Mouse (Mus musculus): ENCODE measurements at regions not wholly inside any gene's neighbourhood (a gene's known extent, or its start where the extent isn't known, plus 50 kb on each side); places are given as distances from the start of the nearest gene placed in this dataset.
"Not testable (repeated sequence)": the region's sequence is repeated elsewhere in the genome, so short reads cannot be mapped to it uniquely, and the experiment has no call there.

GRCm38 (mm10) chr16:55589382-55589956 is 249.2 kb downstream of the Nfkbiz start:
- no peaks in the 10 kb centered on the region for H3K4me1 ChIP-seq (replicated peaks; ENCODE audit: control insufficient read depth, insufficient read depth)
- no peaks in the 10 kb centered on the region for H3K27me3 ChIP-seq (ENCODE audit: control insufficient read depth, insufficient read depth, low read length)
- H3K9ac ChIP-seq (ENCODE audit: low read length) = no peak overlapping the region
- no peak overlapping the region for H3K4me3 ChIP-seq (ENCODE audit: low read depth, low read length)
- TF ChIP-seq EP300 (optimal IDR thresholded peaks at IDR 0.05) = no peak
- no peak for TF ChIP-seq CTCF (IDR thresholded peaks at IDR 0.05; ENCODE audit: low read depth)
- no peak for DNase-seq (ENCODE audit: low spot score)
- no peaks in the 10 kb centered on the region for H3K9me3 ChIP-seq (ENCODE audit: control insufficient read depth, low read length)
- H3K27ac ChIP-seq (replicated peaks) = no peak overlapping the region
- no peak for ATAC-seq (ENCODE audit: low FRiP score, low TSS enrichment)
- WGBS = 74% methylated on average over 1 of the region's 1 CpGs
- H3K36me3 ChIP-seq (ENCODE audit: control insufficient read depth, insufficient read depth, low read length) = no peaks in the 10 kb centered on the region
- H3K4me2 ChIP-seq (replicated peaks; ENCODE audit: low read depth) = no peak overlapping the region

GRCm38 (mm10) chr16:55587138-55587537 is 251.6 kb downstream of the Nfkbiz start:
- no peak overlapping the region for H3K4me3 ChIP-seq (ENCODE audit: low read depth, low read length)
- ATAC-seq (ENCODE audit: low FRiP score, low TSS enrichment) (no peak), DNase-seq (ENCODE audit: low spot score) (no peak)
- H3K4me2 ChIP-seq (replicated peaks; ENCODE audit: low read depth) = no peak overlapping the region
- WGBS = 72% methylated on average over 6 of the region's 6 CpGs
- TF ChIP-seq EP300 (optimal IDR thresholded peaks at IDR 0.05) = no peak
- TF ChIP-seq CTCF (IDR thresholded peaks at IDR 0.05; ENCODE audit: low read depth) = no peak
- no peak overlapping the region for H3K27ac ChIP-seq (replicated peaks)
- H3K4me1 ChIP-seq (replicated peaks; ENCODE audit: control insufficient read depth, insufficient read depth) = 0 out of 2 replicates have a peak, but pooled peaks cover 2% of the 10 kb centered on the region
- no peaks in the 10 kb centered on the region for H3K27me3 ChIP-seq (ENCODE audit: control insufficient read depth, insufficient read depth, low read length)
- H3K9ac ChIP-seq (ENCODE audit: low read length) = no peak overlapping the region
- H3K36me3 ChIP-seq (ENCODE audit: control insufficient read depth, insufficient read depth, low read length) = no peaks in the 10 kb centered on the region
- H3K9me3 ChIP-seq (ENCODE audit: control insufficient read depth, low read length) = no peaks in the 10 kb centered on the region

- Histone ChIP-seq H3K4me2 (replicated peaks; ENCODE audit: low read depth) (no peak overlapping the region), H3K4me3 (ENCODE audit: low read depth, low read length) (no peak overlapping the region), H3K4me1 (replicated peaks; ENCODE audit: control insufficient read depth, insufficient read depth) (0 out of 2 replicates have a peak, but pooled peaks cover 2% of the 10 kb centered on the region), H3K36me3 (ENCODE audit: control insufficient read depth, insufficient read depth, low read length) (no peaks in the 10 kb centered on the region), H3K27me3 (ENCODE audit: control insufficient read depth, insufficient read depth, low read length) (no peaks in the 10 kb centered on the region), H3K27ac (replicated peaks) (no peak overlapping the region), H3K9me3 (ENCODE audit: control insufficient read depth, low read length) (no peaks in the 10 kb centered on the region), H3K9ac (ENCODE audit: low read length) (no peak overlapping the region)
- ATAC-seq (ENCODE audit: low FRiP score, low TSS enrichment) (no peak), DNase-seq (ENCODE audit: low spot score) (no peak)
- 15% methylated on average over 3 of the region's 3 CpGs for WGBS
- TF ChIP-seq EP300 (optimal IDR thresholded peaks at IDR 0.05) (no peak), CTCF (IDR thresholded peaks at IDR 0.05; ENCODE audit: low read depth) (no peak)
Observed at GRCm38 (mm10) chr16:55582906-55583305, 255.8 kb downstream of the Nfkbiz start.

- H3K9me3 ChIP-seq (ENCODE audit: control insufficient read depth, low read length) = no peaks in the 10 kb centered on the region
- no peak overlapping the region for H3K27ac ChIP-seq (replicated peaks)
- no peaks in the 10 kb centered on the region for H3K27me3 ChIP-seq (ENCODE audit: control insufficient read depth, insufficient read depth, low read length)
- no peak for DNase-seq (ENCODE audit: low spot score)
- no peak for TF ChIP-seq EP300 (optimal IDR thresholded peaks at IDR 0.05)
- no peak for TF ChIP-seq CTCF (IDR thresholded peaks at IDR 0.05; ENCODE audit: low read depth)
- ATAC-seq (ENCODE audit: low FRiP score, low TSS enrichment) = no peak
- no peak overlapping the region for H3K9ac ChIP-seq (ENCODE audit: low read length)
- H3K36me3 ChIP-seq (ENCODE audit: control insufficient read depth, insufficient read depth, low read length) = no peaks in the 10 kb centered on the region
- 0 out of 2 replicates have a peak, but pooled peaks cover 2% of the 10 kb centered on the region for H3K4me1 ChIP-seq (replicated peaks; ENCODE audit: control insufficient read depth, insufficient read depth)
- H3K4me3 ChIP-seq (ENCODE audit: low read depth, low read length) = no peak overlapping the region
- 82% methylated on average over 7 of the region's 7 CpGs for WGBS
- H3K4me2 ChIP-seq (replicated peaks; ENCODE audit: low read depth) = no peak overlapping the region
Observed at GRCm38 (mm10) chr16:55582029-55582428, 256.7 kb downstream of the Nfkbiz start.

- no peak overlapping the region for H3K27ac ChIP-seq (replicated peaks)
- no peaks in the 10 kb centered on the region for H3K27me3 ChIP-seq (ENCODE audit: control insufficient read depth, insufficient read depth, low read length)
- H3K4me1 ChIP-seq (replicated peaks; ENCODE audit: control insufficient read depth, insufficient read depth) = 0 out of 2 replicates have a peak, but pooled peaks cover 2% of the 10 kb centered on the region
- H3K36me3 ChIP-seq (ENCODE audit: control insufficient read depth, insufficient read depth, low read length) = no peaks in the 10 kb centered on the region
- H3K9ac ChIP-seq (ENCODE audit: low read length) = no peak overlapping the region
- DNase-seq (ENCODE audit: low spot score) (no peak), ATAC-seq (ENCODE audit: low FRiP score, low TSS enrichment) (no peak)
- H3K4me2 ChIP-seq (replicated peaks; ENCODE audit: low read depth) = no peak overlapping the region
- H3K4me3 ChIP-seq (ENCODE audit: low read depth, low read length) = no peak overlapping the region
- 78% methylated on average over 4 of the region's 4 CpGs for WGBS
- TF ChIP-seq EP300 (optimal IDR thresholded peaks at IDR 0.05) = no peak
- no peak for TF ChIP-seq CTCF (IDR thresholded peaks at IDR 0.05; ENCODE audit: low read depth)
- no peaks in the 10 kb centered on the region for H3K9me3 ChIP-seq (ENCODE audit: control insufficient read depth, low read length)
Observed at GRCm38 (mm10) chr16:55580827-55581226, 257.9 kb downstream of the Nfkbiz start.

GRCm38 (mm10) chr16:55578686-55579085 is 260.0 kb downstream of the Nfkbiz start:
- WGBS = 81% methylated on average over 5 of the region's 5 CpGs
- DNase-seq (ENCODE audit: low spot score) (no peak), ATAC-seq (ENCODE audit: low FRiP score, low TSS enrichment) (no peak)
- Histone ChIP-seq H3K27ac (replicated peaks) (no peak overlapping the region), H3K36me3 (ENCODE audit: control insufficient read depth, insufficient read depth, low read length) (no peaks in the 10 kb centered on the region), H3K4me1 (replicated peaks; ENCODE audit: control insufficient read depth, insufficient read depth) (0 out of 2 replicates have a peak, but pooled peaks cover 2% of the 10 kb centered on the region), H3K9me3 (ENCODE audit: control insufficient read depth, low read length) (no peaks in the 10 kb centered on the region), H3K27me3 (ENCODE audit: control insufficient read depth, insufficient read depth, low read length) (no peaks in the 10 kb centered on the region), H3K4me2 (replicated peaks; ENCODE audit: low read depth) (no peak overlapping the region), H3K4me3 (ENCODE audit: low read depth, low read length) (no peak overlapping the region), H3K9ac (ENCODE audit: low read length) (no peak overlapping the region)
- TF ChIP-seq CTCF (IDR thresholded peaks at IDR 0.05; ENCODE audit: low read depth) (no peak), EP300 (optimal IDR thresholded peaks at IDR 0.05) (no peak)

- not testable (repeated sequence) for H3K36me3 ChIP-seq (ENCODE audit: control insufficient read depth, insufficient read depth, low read length); H3K4me2 ChIP-seq (replicated peaks; ENCODE audit: low read depth); H3K4me1 ChIP-seq (replicated peaks; ENCODE audit: control insufficient read depth, insufficient read depth); H3K27ac ChIP-seq (replicated peaks); H3K9ac ChIP-seq (ENCODE audit: low read length); H3K27me3 ChIP-seq (ENCODE audit: control insufficient read depth, insufficient read depth, low read length); H3K9me3 ChIP-seq (ENCODE audit: control insufficient read depth, low read length); ATAC-seq (ENCODE audit: low FRiP score, low TSS enrichment); DNase-seq (ENCODE audit: low spot score); H3K4me3 ChIP-seq (ENCODE audit: low read depth, low read length)
- whole genome bisulfite sequencing = 73% methylated on average over 2 of the region's 2 CpGs
Observed at GRCm38 (mm10) chr16:55575609-55576283, 263.0 kb downstream of the Nfkbiz start.
